Mouse (Mus musculus) common myeloid progenitor, adult 5-6 weeks (primary cell): ENCODE results near the gene Tmem95. TPM values are rescaled to one million over a fixed set of nuclear protein-coding genes. Genes with fewer than 3 reads are reported as not detected.

Experiments used
- ATAC-seq: replicated peaks from 2 replicates; pipeline ENCODE4 v1.8.0; 2016; ENCODE audit warnings: low read depth, mild to moderate bottlenecking, moderate TSS enrichment, inconsistent platforms; ENCODE audit not compliant: poor library complexity, severe bottlenecking
- total RNA-seq: library from RNA; stranded (forward); fragments of 200-1000, 187-1606 nt; gene quantifications from 2 replicates; pipeline ENCODE4 v1.2.3, GENCODE M21; 2017

The Tmem95 gene
- total RNA-seq, 1 experiment from 2014 or later: not detected

DNA sequence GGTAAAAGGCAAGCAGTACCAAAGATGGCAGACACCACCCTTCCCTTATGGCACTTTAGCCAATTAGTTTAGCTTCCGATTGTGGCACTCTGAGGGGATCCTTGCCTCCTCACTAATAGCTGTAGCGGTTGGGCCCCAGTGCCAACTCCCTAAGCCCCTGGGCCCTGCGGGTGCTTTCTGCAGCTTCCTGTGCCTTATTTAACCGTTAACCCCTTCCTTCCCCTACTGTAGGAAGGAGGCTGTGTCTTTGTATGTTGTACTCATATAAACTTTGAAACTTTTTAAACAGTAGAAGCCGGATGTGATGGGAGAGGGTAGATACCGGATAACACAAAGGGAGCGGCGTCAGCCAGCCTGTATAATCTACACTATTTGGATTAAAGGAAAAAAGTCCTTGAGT, 27.1 kb downstream of the Tmem95 start:
- ATAC-seq: peak; percentile 41

DNA sequence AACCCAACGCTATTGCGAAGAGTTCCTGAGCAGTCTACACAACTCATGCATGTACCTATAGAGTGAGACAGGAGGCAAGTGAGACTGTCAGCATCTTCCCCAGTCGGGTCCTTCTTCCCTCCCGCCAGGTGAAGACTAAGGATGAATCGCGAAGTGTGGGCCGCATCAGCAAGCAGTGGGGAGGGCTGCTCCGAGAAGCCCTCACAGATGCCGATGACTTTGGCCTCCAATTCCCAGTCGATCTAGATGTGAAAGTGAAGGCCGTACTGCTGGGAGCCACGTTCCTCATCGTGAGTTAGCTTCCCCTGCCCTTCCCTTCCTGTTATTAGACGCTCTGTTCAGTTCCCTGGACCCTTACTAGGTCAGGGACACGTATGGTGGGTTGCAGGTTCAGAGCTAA, 27.9 kb downstream of the Tmem95 start:
- no peak for ATAC-seq

DNA sequence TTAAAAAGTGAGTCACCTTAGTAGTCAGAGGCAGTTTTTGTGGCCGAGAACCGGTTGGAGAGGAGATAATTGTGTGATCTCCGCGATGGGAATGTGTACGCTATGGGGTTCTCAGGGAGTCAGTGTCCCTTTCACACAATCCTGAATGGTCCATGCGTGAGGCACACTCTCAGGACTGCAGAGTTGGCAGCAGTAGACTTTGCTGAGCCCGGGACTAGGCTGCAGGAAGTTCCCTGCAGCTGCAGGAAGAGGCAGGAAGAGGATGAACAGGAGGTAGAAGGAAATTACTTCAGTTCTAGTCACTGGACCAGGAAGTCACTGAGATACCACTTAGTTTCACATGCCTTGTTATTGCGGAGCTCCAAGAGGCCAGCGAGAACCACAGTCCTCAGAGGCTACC, 28.7 kb downstream of the Tmem95 start:
- ATAC-seq: no peak

DNA sequence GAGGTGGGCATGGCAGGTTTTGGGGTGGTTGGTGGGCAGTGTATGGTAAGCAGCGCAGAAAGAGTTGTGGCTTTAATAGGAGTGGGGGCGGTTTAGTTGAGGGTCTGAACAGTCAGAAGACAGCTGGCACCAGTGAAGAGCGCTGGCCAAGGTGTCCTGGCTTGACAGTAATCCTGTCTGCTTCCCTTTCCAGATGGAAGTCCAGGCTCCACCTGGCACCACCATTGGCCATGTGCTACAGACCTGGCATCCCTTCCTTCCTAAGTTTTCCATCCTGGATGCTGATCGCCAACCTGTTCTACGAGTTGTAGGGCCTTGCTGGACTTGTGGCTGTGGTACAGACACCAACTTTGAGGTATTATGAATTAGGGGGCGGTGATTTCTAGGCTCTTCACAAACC, 29.8 kb downstream of the Tmem95 start:
- ATAC-seq: no peak

DNA sequence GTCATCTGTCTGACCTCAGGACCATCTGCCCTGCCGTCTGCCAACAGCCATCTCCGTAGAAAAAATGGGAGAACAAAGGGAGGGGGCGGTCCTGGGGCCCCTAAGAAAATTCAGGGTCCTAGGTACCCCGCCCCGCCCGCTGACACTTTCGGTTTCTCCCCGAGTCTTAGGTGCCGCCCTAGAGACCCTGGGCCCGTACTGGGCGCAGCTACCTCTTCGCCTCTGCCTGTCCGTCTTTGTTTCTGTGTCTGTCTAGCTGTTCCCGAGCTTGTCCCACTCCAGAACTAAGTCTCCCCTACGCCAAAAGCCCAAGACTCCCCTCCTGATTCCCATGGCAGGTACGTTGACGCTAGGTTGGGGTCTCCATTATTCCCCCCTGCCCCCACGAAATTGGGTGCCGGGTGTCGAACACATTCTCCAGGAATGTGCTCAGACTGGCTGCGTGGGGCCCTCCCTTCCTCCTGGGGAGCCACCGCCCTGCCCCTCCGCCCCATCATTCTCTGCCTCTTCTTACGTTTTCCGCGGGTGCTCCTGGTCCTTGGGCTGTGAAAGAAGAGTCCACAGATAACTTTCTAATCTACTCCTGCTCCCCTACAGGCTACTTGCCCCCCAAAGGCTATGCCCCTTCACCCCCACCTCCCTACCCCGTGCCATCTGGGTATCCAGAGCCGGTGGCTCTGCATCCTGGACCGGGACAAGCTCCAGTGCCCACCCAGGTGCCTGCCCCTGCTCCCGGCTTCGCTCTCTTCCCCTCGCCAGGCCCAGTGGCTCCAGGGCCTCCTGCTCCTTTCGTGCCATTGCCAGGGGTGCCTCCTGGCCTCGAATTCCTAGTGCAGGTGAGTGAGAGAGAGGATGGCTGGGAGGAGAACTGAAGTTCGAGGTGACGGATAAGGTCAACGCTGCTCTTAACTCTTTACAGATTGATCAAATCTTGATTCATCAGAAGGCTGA, 30.8 kb downstream of the Tmem95 start:
- peak; percentile 26 for ATAC-seq

GRCm38 (mm10) chr11:69846198-69846680, 31.6 kb downstream of the Tmem95 start, which contains the start of gene Plscr3:
Gene Plscr3, plus strand, starts transcription at chr11:69846376.
- peak; percentile 83 for ATAC-seq

GRCm38 (mm10) chr11:69838714-69839104, 39.1 kb downstream of the Tmem95 start:
- no peak for ATAC-seq

GRCm38 (mm10) chr11:69837952-69838713, 39.7 kb downstream of the Tmem95 start, which contains the start of gene Tmem256:
Gene Tmem256, plus strand, starts transcription at chr11:69838514.
- ATAC-seq: peak; percentile 81

DNA sequence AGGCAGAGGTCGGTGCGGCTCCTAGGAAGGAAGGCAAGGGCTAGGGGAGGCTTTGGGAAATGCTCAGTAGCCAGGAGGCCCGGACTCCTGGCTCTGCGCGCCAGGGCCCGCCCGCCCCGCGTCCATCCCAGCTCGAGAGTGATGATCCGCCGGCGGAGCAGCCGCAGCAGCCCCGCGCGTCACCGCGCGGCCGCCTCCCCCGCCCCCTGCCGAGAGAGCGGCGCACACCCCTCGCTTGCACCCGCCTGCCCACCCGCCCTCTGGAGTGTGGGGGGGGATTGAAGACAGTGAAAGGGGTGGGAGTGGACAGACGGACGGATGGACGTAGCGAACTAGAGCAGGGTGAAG, 40.2 kb downstream of the Tmem95 start, which contains the start of gene Nlgn2:
Gene Nlgn2 (minus strand): TSS at position 181 of the 348 bp plus-strand sequence.
- ATAC-seq: peak; percentile 6; the same call in 1 of the 2 replicates

- ATAC-seq: no peak
Observed at GRCm38 (mm10) chr11:69836703-69837576, 40.9 kb downstream of the Tmem95 start.

GRCm38 (mm10) chr11:69835966-69836335, 41.9 kb downstream of the Tmem95 start:
- no peak for ATAC-seq

- no peak for ATAC-seq
Observed at GRCm38 (mm10) chr11:69835326-69835965, 42.4 kb downstream of the Tmem95 start.

DNA sequence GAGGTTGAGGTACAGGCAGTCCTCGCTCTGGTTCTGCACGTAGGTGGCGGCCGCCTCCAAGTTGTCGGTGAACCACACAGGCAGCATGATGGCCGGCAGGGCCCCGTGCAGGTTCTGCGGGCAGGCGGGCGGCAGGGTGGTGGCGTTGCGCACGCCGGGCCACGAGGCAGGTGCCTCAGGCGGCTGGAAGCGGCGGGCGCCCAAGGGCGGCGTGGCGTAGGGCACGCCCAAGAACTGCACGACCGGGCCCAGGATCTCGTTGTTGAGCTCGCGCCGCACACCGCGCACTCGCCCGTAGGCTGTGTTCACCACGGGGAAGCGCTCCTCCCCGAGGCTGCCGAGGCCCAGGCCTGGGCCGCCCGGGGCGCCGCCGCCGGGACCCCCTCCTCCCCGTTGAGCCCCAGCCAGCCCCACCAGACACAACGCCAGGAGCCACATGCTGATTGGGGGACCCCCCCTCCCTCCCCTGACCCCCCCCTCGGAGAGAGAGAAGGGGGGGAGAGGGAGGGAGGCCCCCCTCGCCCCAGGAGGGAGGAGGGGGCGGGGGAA, 43.7 kb downstream of the Tmem95 start:
- peak; percentile 10; the same call in 1 of the 2 replicates for ATAC-seq

GRCm38 (mm10) chr11:69833554-69833953, 44.3 kb downstream of the Tmem95 start:
- ATAC-seq: no peak

DNA sequence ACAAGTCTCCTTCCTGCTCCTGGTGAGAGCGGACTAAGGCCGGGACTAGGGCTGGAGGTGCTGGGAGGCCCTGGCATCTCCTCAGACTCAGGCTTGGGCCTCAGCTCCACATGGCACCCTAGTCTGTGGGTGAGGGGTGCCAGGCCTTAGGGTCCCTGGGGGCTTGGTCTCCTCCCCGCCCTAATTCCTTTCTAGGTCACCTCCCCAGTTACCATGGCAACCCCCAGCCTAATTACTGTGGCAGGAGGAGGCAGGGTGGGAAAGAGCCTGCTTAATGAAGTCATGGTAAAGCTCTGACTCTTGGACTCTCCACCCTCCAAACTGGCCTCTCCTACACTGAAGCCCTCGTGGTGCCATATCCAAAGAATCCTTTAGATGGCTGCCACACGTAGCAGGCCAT, 49.0 kb downstream of the Tmem95 start:
- ATAC-seq: no peak
